24 mouse cellular contexts compared by ENCODE assay signal in the genomic region with DNA sequence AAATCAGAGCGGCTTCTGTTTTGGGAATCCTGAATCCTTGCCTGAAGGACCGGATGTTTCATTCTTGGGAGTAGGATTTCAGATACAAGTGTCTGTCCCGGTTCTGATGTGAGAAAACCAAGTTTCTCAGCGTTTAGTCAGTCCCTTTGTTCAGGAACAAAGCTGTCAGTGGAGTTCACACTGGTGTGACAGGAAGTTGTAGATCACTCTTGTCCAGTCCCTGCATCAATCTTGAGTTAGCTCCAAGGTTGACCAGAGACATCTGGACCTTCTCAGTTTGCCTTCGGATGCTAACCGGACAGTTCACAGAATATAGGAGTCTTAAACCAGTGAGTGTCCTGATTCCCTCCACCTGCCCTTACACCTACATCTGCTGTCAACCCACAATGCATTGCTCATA. TPM values are rescaled to one million over a fixed set of nuclear protein-coding genes. Genes with fewer than 3 reads are reported as not detected.
"Had no signal": no experiment of that assay in that cellular context is flagged by ENCODE, and none has a peak within 500 bp of the region (broad histone marks: within the 10 kb centered on the region; RNA-seq: fewer than 3 reads in every experiment).

No protein-coding gene starts in this region.

- H3K9ac ChIP-seq: liver, postnatal 0 days; lung, embryonic 14.5 days; midbrain, embryonic 12.5 days; neural tube, embryonic 13.5 days; neural tube, embryonic 15.5 days; stomach, embryonic 15.5 days had no signal

- ATAC-seq: liver, postnatal 0 days; midbrain, embryonic 16.5 days had no signal

- H3K4me1 ChIP-seq: midbrain, embryonic 12.5 days; neural tube, embryonic 13.5 days; neural tube, embryonic 15.5 days; stomach, embryonic 15.5 days had no signal

- H3K27me3 ChIP-seq: midbrain, embryonic 12.5 days; neural tube, embryonic 13.5 days; neural tube, embryonic 15.5 days; stomach, embryonic 15.5 days had no signal

- H3K27ac ChIP-seq: midbrain, embryonic 10.5 days; midbrain, embryonic 12.5 days; neural tube, embryonic 13.5 days; neural tube, embryonic 15.5 days; stomach, embryonic 15.5 days had no signal

- H3K4me2 ChIP-seq: lung, embryonic 14.5 days; midbrain, embryonic 12.5 days; neural tube, embryonic 13.5 days; neural tube, embryonic 15.5 days; stomach, embryonic 15.5 days had no signal

- H3K4me3 ChIP-seq: midbrain, embryonic 10.5 days; midbrain, embryonic 12.5 days; myocyte; neural tube, embryonic 13.5 days; neural tube, embryonic 15.5 days; stomach, embryonic 15.5 days had no signal

- H3K9me3 ChIP-seq: midbrain, embryonic 10.5 days; midbrain, embryonic 12.5 days; neural tube, embryonic 15.5 days; stomach, embryonic 15.5 days had no signal

- DNase-seq: liver, postnatal 0 days; lung, embryonic 14.5 days; lung, postnatal 10 days; lung, postnatal 4 days; midbrain, embryonic 14.5 days; retina, postnatal 1 day; right cerebral cortex, adult 18-20 months; right cerebral cortex, postnatal 25 days; right cerebral cortex, postnatal 4 days; spleen, adult 18-20 months; thymus, adult 18-20 months; thymus, postnatal 14 days; thymus, postnatal 36 days had no signal

- H3K36me3 ChIP-seq: midbrain, embryonic 10.5 days; midbrain, embryonic 12.5 days; neural tube, embryonic 13.5 days; neural tube, embryonic 15.5 days; stomach, embryonic 15.5 days had no signal

RNA-seq across cellular contexts. Expression of a gene that starts 3.6 kb away (rescaled TPM):
- polyA plus RNA-seq: liver, postnatal 0 days; lung, embryonic 14.5 days; lung, embryonic 16.5 days; midbrain, embryonic 10.5 days; midbrain, embryonic 12.5 days; midbrain, embryonic 14.5 days; midbrain, embryonic 16.5 days; myocyte; neural tube, embryonic 11.5 days; neural tube, embryonic 13.5 days; neural tube, embryonic 15.5 days; small intestine, adult 2 months; stomach, embryonic 15.5 days; thymus, postnatal 0 days had no signal

RNA-seq across cellular contexts. Expression of a gene that starts 8.5 kb away (rescaled TPM):
- polyA plus RNA-seq: liver, postnatal 0 days; lung, embryonic 14.5 days; lung, embryonic 16.5 days; midbrain, embryonic 10.5 days; midbrain, embryonic 12.5 days; midbrain, embryonic 14.5 days; midbrain, embryonic 16.5 days; neural tube, embryonic 11.5 days; neural tube, embryonic 13.5 days; neural tube, embryonic 15.5 days; small intestine, adult 2 months; stomach, embryonic 15.5 days; thymus, postnatal 0 days had no signal

RNA-seq across cellular contexts. Expression of a gene that starts 15.1 kb away (rescaled TPM):
- polyA plus RNA-seq: midbrain, embryonic 10.5 days; midbrain, embryonic 12.5 days; midbrain, embryonic 14.5 days; midbrain, embryonic 16.5 days; neural tube, embryonic 11.5 days; neural tube, embryonic 13.5 days; neural tube, embryonic 15.5 days; small intestine, adult 2 months had no signal

RNA-seq across cellular contexts. Expression of a gene that starts 19.0 kb away (rescaled TPM):
- polyA plus RNA-seq: midbrain, embryonic 12.5 days had no signal

RNA-seq across cellular contexts. Expression of a gene that starts 27.6 kb away (rescaled TPM):
- polyA plus RNA-seq: liver, postnatal 0 days; lung, embryonic 14.5 days; lung, embryonic 16.5 days; midbrain, embryonic 10.5 days; midbrain, embryonic 12.5 days; midbrain, embryonic 14.5 days; midbrain, embryonic 16.5 days; myocyte; neural tube, embryonic 11.5 days; neural tube, embryonic 13.5 days; neural tube, embryonic 15.5 days; small intestine, adult 2 months; stomach, embryonic 15.5 days had no signal
